Mouse (Mus musculus) inflammation-experienced regulatory T-cells, adult 6 months (primary cell): ENCODE results near the gene Lexm. TPM values are rescaled to one million over a fixed set of nuclear protein-coding genes. Genes with fewer than 3 reads are reported as not detected.

Experiments used
- ATAC-seq: one replicate; pipeline ENCODE4 v1.8.0; 2017
- polyA plus RNA-seq, 3 experiments: library from polyadenylated mRNA; unstranded; fragments of 100-300 nt; shearing (Covaris generic); gene quantifications; one replicate each; pipeline ENCODE4 v1.2.1; 2017

The Lexm gene
- polyA plus RNA-seq, 3 experiments from 2014 or later: 0.82 TPM; not detected in 2

DNA sequence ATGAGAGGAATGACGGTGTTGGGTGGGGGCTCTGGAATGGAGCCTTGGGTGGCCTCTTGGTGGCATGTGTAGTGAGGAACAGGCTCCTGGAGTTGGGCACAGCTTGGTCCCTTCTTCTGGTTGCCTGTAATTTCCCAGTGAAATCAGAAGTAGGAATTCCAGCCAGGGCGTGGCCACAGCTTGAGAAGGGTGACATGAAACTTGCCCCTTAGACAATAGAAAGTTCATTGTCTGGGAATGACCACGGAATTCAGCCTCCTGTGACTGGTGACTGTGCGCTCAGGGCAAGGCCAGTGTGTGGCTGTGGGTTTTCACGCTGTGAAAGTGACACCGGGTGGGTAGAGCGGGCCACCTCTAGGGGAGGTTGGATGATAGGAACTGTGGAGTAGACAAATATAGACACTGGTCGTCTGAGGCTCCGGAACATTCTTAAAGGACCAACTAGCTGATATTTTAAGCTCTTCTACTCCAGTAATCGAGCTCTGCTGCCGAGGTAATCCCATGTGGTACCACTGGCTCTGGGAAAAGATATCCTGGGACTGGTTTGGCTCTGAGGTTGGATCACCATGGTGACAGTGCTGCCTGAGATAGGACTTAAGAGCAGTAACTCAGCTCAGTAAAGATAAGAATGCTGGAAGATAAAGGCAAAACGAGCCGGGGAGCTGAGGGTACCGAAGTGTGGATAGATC, 35.7 kb downstream of the Lexm start:
- ATAC-seq: no peak

GRCm38 (mm10) chr4:106577511-106577910, 39.5 kb downstream of the Lexm start:
- no peak for ATAC-seq

- ATAC-seq: no peak
Observed at GRCm38 (mm10) chr4:106575022-106575421, 42.0 kb downstream of the Lexm start.

GRCm38 (mm10) chr4:106571081-106571724, 45.8 kb downstream of the Lexm start:
- no peak for ATAC-seq

- no peak for ATAC-seq
Observed at GRCm38 (mm10) chr4:106569680-106570079, 47.4 kb downstream of the Lexm start.

GRCm38 (mm10) chr4:106564161-106564560, 52.9 kb downstream of the Lexm start:
- ATAC-seq: no peak

DNA sequence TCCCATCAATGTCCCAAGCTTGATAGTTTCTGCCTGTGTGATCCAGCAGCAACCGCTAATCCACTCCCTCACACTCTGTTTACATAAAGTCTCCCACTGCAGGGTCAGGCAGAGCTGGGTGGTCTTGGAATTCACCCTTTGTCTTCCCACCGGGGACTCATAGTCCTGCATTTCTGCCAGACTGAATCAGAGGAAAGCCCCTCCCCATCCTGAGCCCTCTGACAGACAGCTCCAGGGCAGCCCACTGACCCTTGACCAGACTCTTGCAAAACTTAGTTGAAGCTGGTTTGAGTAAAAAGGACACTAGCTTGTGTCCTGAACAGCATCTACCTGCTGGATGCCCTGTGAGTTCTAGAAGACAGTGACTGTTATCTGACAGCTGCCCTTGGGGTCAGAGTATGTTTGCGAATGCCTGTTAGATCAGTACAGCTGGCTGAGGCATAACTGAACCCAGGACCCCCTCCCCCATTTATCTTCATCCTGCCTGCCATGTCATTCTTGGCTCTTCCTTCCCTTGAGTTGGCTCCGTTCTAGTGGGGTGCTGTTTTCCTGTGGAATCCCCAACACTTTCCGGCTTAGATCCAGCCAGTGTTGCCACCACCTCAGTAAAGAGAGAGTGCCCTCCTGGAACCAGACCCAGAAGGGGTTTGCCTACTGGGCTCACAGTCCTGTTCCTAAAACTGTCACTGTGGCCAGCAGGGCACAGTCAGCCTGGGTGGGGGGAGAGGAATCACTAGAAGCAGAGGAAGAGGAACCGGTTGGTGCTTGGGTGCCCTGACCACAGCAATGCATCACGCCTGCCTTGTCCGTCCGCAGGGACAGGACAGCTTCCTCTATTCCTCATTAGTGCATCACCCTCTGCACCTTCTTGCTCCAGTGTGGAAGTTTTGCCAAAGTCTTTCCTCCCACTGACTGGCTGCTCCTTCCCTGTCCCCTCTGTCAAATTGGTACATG, 53.9 kb downstream of the Lexm start:
- ATAC-seq: no peak

- no peak for ATAC-seq
Observed at GRCm38 (mm10) chr4:106562006-106562405, 55.0 kb downstream of the Lexm start.

DNA sequence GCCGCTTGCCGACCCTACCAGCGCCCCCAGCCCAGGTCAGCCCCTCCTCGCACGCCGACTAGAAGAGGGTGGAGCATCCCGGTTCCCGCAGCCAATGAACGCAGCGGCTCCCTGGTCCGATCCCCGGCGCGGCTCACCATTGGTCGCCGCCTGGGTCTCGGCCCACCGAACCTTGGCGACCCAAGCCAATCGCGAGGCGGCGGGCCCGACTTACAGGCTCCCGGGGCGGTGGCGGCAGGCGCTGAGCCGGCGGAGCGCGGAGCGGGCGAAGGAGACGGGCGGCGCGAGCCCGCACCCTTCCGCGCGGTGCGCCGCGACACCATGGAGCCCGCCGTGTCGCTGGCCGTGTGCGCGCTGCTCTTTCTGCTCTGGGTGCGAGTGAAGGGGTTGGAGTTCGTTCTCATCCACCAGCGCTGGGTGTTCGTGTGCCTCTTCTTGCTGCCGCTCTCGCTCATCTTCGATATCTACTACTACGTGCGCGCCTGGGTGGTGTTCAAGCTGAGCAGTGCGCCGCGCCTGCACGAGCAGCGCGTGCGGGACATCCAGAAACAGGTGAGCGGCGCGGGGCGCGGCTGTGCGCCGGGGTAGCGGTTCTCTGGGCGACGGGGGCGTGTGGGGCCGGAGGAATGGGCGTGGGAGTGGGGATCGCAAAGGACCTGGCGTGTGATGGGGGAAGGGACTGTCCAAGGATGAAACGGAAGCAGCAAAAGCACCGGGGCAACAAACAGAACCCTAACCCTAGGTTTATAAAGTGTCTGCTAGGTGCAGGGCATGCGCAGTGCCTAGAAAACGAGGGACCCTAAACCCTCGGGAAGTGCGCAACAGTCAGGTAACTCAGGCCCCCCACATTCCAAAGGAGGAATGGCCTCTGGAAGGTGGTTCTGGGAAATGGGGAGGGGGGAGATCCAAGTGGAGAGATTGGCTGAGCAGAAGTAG, 55.9 kb downstream of the Lexm start, which contains the start of gene Dhcr24:
Dhcr24 (plus strand) TSS at position 193 of the 936 bp plus-strand sequence.
- peak; percentile 94 for ATAC-seq

- peak; percentile 54 for ATAC-seq
Observed at GRCm38 (mm10) chr4:106560213-106560845, 56.7 kb downstream of the Lexm start.

- no peak for ATAC-seq
Observed at GRCm38 (mm10) chr4:106559343-106560212, 57.5 kb downstream of the Lexm start.

- no peak for ATAC-seq
Observed at GRCm38 (mm10) chr4:106557978-106558377, 59.1 kb downstream of the Lexm start.

- no peak for ATAC-seq
Observed at GRCm38 (mm10) chr4:106557262-106557661, 59.8 kb downstream of the Lexm start.

DNA sequence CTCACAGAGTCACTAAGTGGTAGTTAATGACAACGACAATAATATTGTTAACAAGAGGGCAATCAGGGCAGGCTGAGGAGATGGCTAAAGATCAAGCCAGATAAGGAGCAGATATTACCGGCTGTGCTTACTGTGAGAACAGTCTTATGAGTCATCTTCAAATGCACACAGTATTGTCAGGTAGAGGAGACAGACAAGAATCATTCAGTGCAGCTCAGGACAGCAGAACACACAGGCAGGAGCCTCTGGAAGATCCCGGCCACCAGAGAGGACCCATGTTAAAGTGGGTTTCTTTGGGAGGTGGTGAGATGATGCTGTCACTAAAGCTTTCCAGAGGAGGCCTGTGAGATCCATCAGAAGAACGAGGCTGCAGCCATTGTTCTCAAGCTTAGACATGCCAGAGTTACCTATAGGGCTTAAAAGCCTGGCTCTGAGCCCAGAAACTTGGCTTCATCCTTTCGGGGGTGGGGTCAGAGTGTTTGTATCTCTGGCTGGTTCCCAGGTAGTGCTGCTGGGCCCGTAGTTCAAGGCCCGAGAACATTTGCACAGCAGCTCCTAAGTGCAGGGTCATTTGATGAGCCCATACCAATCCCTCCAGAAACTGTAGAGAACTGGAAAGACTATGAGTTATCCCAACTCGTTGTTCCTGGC, 66.4 kb downstream of the Lexm start:
- no peak for ATAC-seq

- ATAC-seq: no peak
Observed at GRCm38 (mm10) chr4:106548113-106548512, 68.9 kb downstream of the Lexm start.

GRCm38 (mm10) chr4:106546896-106547295, 70.1 kb downstream of the Lexm start:
- ATAC-seq: no peak

DNA sequence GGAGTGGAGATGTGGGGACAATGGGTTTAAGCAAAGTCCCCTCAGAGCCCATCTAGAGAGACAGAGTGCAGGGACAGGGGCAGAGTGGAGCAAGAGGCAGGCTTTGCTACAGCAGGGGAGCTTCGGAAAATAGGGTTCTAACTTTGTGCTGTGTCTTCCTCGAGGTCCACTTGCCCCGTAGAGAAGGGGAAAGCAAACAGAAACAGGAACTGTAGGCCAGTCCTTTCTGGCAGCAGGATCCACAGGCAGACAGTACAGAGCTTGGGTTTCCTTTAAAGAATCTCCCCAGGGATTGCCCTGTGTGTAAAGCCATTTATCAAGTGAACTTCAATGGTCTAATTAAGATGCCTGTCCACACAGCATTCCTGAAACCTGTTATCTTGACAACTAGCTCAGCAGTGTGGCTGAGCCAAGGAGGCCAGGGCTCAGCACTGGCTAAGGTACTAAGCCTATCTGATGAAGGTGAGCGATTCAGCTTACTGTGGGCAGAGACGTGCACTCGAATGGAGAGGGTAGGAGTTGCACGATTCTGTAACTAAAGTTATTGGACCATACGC, 71.1 kb downstream of the Lexm start:
- ATAC-seq: no peak

DNA sequence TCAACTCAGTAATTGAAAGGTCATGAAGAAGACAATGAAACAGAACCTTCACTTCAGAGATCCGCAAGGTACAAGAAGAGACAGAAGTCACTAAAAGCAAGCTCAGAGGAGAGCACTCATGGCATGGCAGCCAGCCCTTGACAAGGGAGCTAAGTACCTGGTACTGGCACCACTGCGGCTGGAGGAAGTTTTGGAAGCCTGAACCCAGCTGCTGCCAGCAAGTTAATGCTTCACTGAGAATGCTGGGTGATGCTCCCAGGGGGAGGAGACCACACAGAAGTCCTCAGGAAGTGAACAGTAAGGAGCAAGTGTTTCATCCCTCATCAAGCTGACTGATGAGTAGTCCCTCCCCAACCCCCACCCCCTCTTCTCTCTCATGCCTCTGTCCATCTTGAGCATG, 74.8 kb downstream of the Lexm start:
- ATAC-seq: no peak

DNA sequence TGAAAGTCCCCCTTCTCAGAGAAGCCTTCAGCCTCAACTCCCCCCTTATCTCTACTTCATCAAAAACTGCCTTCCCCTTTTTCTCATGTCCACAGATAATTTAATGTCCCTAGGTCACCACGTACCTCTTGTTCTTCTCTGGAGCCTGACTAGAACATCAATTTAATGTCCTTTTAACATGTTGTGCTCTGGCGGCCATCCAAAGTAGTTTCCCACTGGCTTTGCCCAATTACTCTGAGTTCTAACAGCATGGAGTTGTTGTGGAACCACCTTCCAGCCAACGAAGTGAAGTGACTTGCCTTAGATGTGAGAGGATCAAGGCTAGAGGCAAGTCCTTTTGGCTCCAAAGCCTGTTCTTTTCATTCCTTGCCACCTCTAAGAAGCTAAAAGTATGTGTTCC, 75.5 kb downstream of the Lexm start:
- no peak for ATAC-seq
